Mouse (Mus musculus) ES-E14 (cell line): ENCODE measurements around the gene Actl11. TPM values are rescaled to one million over a fixed set of nuclear protein-coding genes. Genes with fewer than 3 reads are reported as not detected.

Experiments used
- DNase-seq: peaks from one replicate; pipeline ENCODE4 v3.0.0-alpha.2; 2013; ENCODE audit warnings: low read depth, low spot score
- H3K27ac ChIP-seq: 2 replicates; pipeline ENCODE4 v1.5.1; 2012; ENCODE audit warnings: low read depth, mild to moderate bottlenecking, low read length, moderate library complexity, mixed read lengths; ENCODE audit not compliant: poor library complexity, insufficient read depth, severe bottlenecking
- H3K36me3 ChIP-seq: 2 replicates; pipeline ENCODE4 v1.6.1; 2012; ENCODE audit warnings: mild to moderate bottlenecking, low read length, moderate library complexity, mixed read lengths; ENCODE audit not compliant: control insufficient read depth, poor library complexity, insufficient read depth, severe bottlenecking
- H3K4me1 ChIP-seq, 2 experiments: fragments of 150-350 bp in 1 of 2; sonication (generic) in 1 of 2; 2 replicates each; pipeline ENCODE4 v1.6.1; 2012; ENCODE audit warnings: low read length in 2 of 2, mild to moderate bottlenecking in 1 of 2, mixed read lengths in 1 of 2; ENCODE audit not compliant: control insufficient read depth in 2 of 2, insufficient read depth in 2 of 2, poor library complexity in 1 of 2
- H3K4me3 ChIP-seq, 2 experiments: fragments of 150-350 bp in 1 of 2; sonication (generic) in 1 of 2; 2 replicates each; pipeline ENCODE4 v1.5.1; 2012; ENCODE audit warnings: low read length in 2 of 2, low read depth in 1 of 2, mild to moderate bottlenecking in 1 of 2, mixed read lengths in 1 of 2; ENCODE audit not compliant: insufficient read depth in 1 of 2, poor library complexity in 1 of 2, severe bottlenecking in 1 of 2
- H3K9ac ChIP-seq: 2 replicates; pipeline ENCODE4 v1.6.1; 2012; ENCODE audit warnings: low read depth, mild to moderate bottlenecking, low read length, mixed read lengths; ENCODE audit not compliant: poor library complexity, insufficient read depth, severe bottlenecking
- H3K9me3 ChIP-seq: fragments of 150-350 bp; sonication (generic); 2 replicates; pipeline ENCODE4 v1.6.1; 2012; ENCODE audit warnings: low read depth, mild to moderate bottlenecking, low read length; ENCODE audit not compliant: control insufficient read depth, insufficient read depth
- CHD2 ChIP-seq: IDR thresholded peaks from 2 replicates; pipeline ENCODE4 v1.6.1; 2014; ENCODE audit warnings: mild to moderate bottlenecking, low read depth, low read length, inconsistent platforms
- HCFC1 ChIP-seq: IDR thresholded peaks from 2 replicates; pipeline ENCODE4 v1.6.1; 2012; ENCODE audit warnings: low read length, inconsistent platforms, borderline replicate concordance; ENCODE audit not compliant: insufficient read depth
- MAFK ChIP-seq: IDR thresholded peaks from 2 replicates; pipeline ENCODE4 v1.6.1; 2014; ENCODE audit warnings: mild to moderate bottlenecking, low read depth, low read length, inconsistent platforms; ENCODE audit not compliant: insufficient read depth
- ZC3H11A ChIP-seq: IDR thresholded peaks from 2 replicates; pipeline ENCODE4 v1.6.1; 2012; ENCODE audit warnings: low read depth, mild to moderate bottlenecking, inconsistent platforms, low read length, borderline replicate concordance
- ZNF384 ChIP-seq: IDR thresholded peaks from 2 replicates; pipeline ENCODE4 v1.6.1; 2012; ENCODE audit warnings: low read depth, low read length, inconsistent platforms
- in situ Hi-C, 2 experiments: fragments of 600-800 bp; cut with MboI; formaldehyde crosslinking; loops; one replicate each; pipeline ENCODE4 v1.15.1; 2025; ENCODE audit warnings: low sequenced_read_pairs in 2 of 2, inconsistent platforms in 1 of 2; ENCODE audit not compliant: unreplicated experiment in 2 of 2
- total RNA-seq: library from RNA; depleted of rRNA; stranded (reverse); fragments of 300-350 nt; gene quantifications from 2 replicates; pipeline ENCODE4 v1.2.3, GENCODE M21; 2012

The Actl11 gene
- total RNA-seq, 1 experiment = not detected

GRCm38 (mm10) chr9:107963700-107964099 lies 35.4 kb downstream of the Actl11 start:
- H3K9ac ChIP-seq = no peak overlapping the region
- H3K27ac ChIP-seq = no peak overlapping the region
- peaks cover 53% of the 10 kb centered on the region for H3K36me3 ChIP-seq
- no peak overlapping the region for H3K4me3 ChIP-seq
- TF ChIP-seq ZNF384 = no peak
- TF ChIP-seq ZC3H11A = peak; percentile 56; the same call in 1 of the 2 replicates
- in situ Hi-C loops = no loop called here
- DNase-seq = peak; percentile 71
- peaks cover 4 to 8% of the 10 kb centered on the region in 2 experiments; a peak in 3 of 4 replicates for H3K4me1 ChIP-seq
- H3K9me3 ChIP-seq = no peaks in the 10 kb centered on the region

GRCm38 (mm10) chr9:107964681-107965080 lies 36.4 kb downstream of the Actl11 start:
- Histone ChIP-seq H3K27ac (no peak overlapping the region), H3K4me3 (no peak overlapping the region), H3K9ac (no peak overlapping the region), H3K9me3 (no peaks in the 10 kb centered on the region), H3K36me3 (peaks cover 50% of the 10 kb centered on the region), H3K4me1 (peaks cover 4 to 8% of the 10 kb centered on the region in 2 experiments; a peak in 3 of 4 replicates)
- no peak for DNase-seq
- no peak for TF ChIP-seq ZNF384
- no peak for TF ChIP-seq MAFK
- TF ChIP-seq CHD2 = no peak
- no peak for TF ChIP-seq ZC3H11A
- no peak for TF ChIP-seq HCFC1
- in situ Hi-C loops = no loop called here

GRCm38 (mm10) chr9:107966676-107967075 lies 38.4 kb downstream of the Actl11 start:
- Histone ChIP-seq H3K4me3 (no peak overlapping the region), H3K27ac (no peak overlapping the region), H3K9ac (no peak overlapping the region), H3K4me1 (peaks cover 2 to 8% of the 10 kb centered on the region in 2 experiments; a peak in 3 of 4 replicates), H3K36me3 (peaks cover 53% of the 10 kb centered on the region), H3K9me3 (no peaks in the 10 kb centered on the region)
- in situ Hi-C loops = no loop called here
- no peak for DNase-seq
- TF ChIP-seq MAFK = no peak
- no peak for TF ChIP-seq HCFC1
- TF ChIP-seq ZC3H11A = no peak
- no peak for TF ChIP-seq ZNF384
- TF ChIP-seq CHD2 = no peak

- Histone ChIP-seq H3K9me3 (no peaks in the 10 kb centered on the region), H3K9ac (no peak overlapping the region), H3K27ac (no peak overlapping the region), H3K4me3 (no peak overlapping the region), H3K36me3 (peaks cover 47% of the 10 kb centered on the region), H3K4me1 (peaks cover 0 to 8% of the 10 kb centered on the region in 2 experiments; a peak in 2 of 4 replicates)
- DNase-seq = no peak
- in situ Hi-C loops = no loop called here
- TF ChIP-seq MAFK (no peak), HCFC1 (no peak), CHD2 (no peak), ZC3H11A (no peak), ZNF384 (no peak)
Observed at GRCm38 (mm10) chr9:107967437-107967836, 39.2 kb downstream of the Actl11 start.

- H3K4me1 ChIP-seq = peaks cover 0 to 8% of the 10 kb centered on the region in 2 experiments; a peak in 2 of 4 replicates
- H3K9me3 ChIP-seq = no peaks in the 10 kb centered on the region
- in situ Hi-C loops = no loop called here
- no peak overlapping the region for H3K9ac ChIP-seq
- H3K4me3 ChIP-seq = no peak overlapping the region
- H3K27ac ChIP-seq = no peak overlapping the region
- H3K36me3 ChIP-seq = peaks cover 41% of the 10 kb centered on the region
- TF ChIP-seq ZC3H11A (no peak), HCFC1 (no peak), MAFK (no peak), CHD2 (no peak), ZNF384 (no peak)
- no peak for DNase-seq
Observed at GRCm38 (mm10) chr9:107968531-107968930, 40.3 kb downstream of the Actl11 start.
